Mouse (Mus musculus): ENCODE measurements around the gene Ptgfrn. TPM values are rescaled to one million over a fixed set of nuclear protein-coding genes. Genes with fewer than 3 reads are reported as not detected.

Ptgfrn gene
- total and polyA plus RNA-seq, 3 experiments: not detected

DNA sequence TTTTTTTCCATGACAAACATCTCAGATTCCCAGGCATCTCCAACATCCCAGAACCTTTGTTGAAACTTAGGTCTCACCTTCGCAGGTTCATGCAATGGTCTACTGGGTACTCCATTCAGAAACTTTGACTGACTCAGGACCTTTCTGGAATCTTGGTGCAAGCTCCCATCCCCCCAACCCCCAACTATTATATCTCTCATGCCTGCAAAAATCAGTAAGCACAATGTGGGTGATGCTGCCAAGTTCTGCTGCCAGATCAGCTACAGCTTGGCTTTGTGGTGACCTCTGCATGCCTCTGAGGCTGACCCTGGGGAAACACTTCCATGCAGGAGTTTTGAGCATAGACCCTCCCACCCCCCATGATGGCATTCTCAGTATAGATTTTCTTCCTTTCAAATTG is 44.0 kb upstream of the Ptgfrn start:
- Histone ChIP-seq H3K4me2 (ENCODE audit: insufficient read depth, low read depth, poor library complexity, severe bottlenecking) (no peak overlapping the region), H3K9me3 (replicated peaks; ENCODE audit: low read length) (no peaks in the 10 kb centered on the region), H3K36me3 (replicated peaks in 1 of 2; ENCODE audit: control insufficient read depth in 1 of 2, insufficient read depth in 1 of 2, low read length in 1 of 2) (no peaks in the 10 kb centered on the region), H3K27me3 (replicated peaks) (no peaks in the 10 kb centered on the region), H3K27ac (ENCODE audit: insufficient read depth, low read depth) (no peak overlapping the region), H3K9ac (ENCODE audit: insufficient read depth, low read depth) (no peak overlapping the region), H3K4me1 (ENCODE audit: control insufficient read depth in 1 of 2, insufficient read depth in 2 of 2) (peaks cover 0 to 2% of the 10 kb centered on the region in 2 experiments; a peak in 1 of 4 replicates), H3K4me3 (replicated peaks in 1 of 3; ENCODE audit: low read depth in 2 of 3, low read length in 2 of 3, poor library complexity in 1 of 3) (no peak overlapping the region), H3K79me2 (replicated peaks; ENCODE audit: control insufficient read depth, extremely low read depth, insufficient read depth, poor library complexity, severe bottlenecking) (no peaks in the 10 kb centered on the region)
- in situ Hi-C loops (cut with MboI; ENCODE audit: low pct_ligation_motif_present, low pct_unique_long_range_greater_than_20kb, low sequenced_read_pairs): no loop called here
- TF ChIP-seq ELF1 (IDR thresholded peaks at IDR 0.05; ENCODE audit: low read depth, low read length) (no peak), NRF1 (IDR thresholded peaks at IDR 0.05; ENCODE audit: low read depth, low read length) (no peak), JUN (IDR thresholded peaks at IDR 0.05; ENCODE audit: insufficient read depth, low read depth, low read length) (no peak), MAX (IDR thresholded peaks at IDR 0.05; ENCODE audit: low read length) (no peak), MYC (IDR thresholded peaks at IDR 0.05; ENCODE audit: low read depth, low read length) (no peak), RCOR1 (conservative IDR thresholded peaks at IDR 0.05; ENCODE audit: low read depth, low read length) (no peak), EP300 (IDR thresholded peaks at IDR 0.05; ENCODE audit: low read length) (no peak), ZC3H11A (IDR thresholded peaks at IDR 0.05; ENCODE audit: low read depth, low read length) (no peak), MEF2A (IDR thresholded peaks at IDR 0.05; ENCODE audit: borderline replicate concordance, low read depth, low read length) (no peak)
- no peak for DNase-seq (ENCODE audit: extremely low read depth)
- dilution Hi-C loops (cut with MboI; ENCODE audit: extremely low pct_ligation_motif_present, extremely low pct_unique_long_range_greater_than_20kb, low sequenced_read_pairs): no loop called here

DNA sequence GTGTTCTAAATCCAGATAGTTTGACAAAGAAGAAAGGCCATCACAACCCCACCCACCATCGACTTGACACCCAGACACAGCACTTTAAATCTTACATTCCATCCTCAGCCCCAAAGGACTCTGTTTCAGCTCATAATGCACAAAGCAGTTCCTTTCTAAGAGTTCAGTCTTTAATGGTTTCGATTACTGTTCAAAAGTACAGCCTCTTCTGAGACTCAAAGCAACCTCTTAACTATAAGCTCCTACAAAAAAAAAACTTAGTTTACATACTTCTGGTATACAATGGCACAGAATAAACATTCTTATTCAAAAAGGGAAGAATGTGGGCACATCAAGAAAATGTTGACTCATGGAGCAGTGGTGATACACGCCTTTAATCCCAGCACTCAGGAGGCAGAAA is 43.3 kb upstream of the Ptgfrn start:
- Histone ChIP-seq H3K4me3 (replicated peaks in 1 of 3; ENCODE audit: low read depth in 2 of 3, low read length in 2 of 3, poor library complexity in 1 of 3) (no peak overlapping the region), H3K9ac (ENCODE audit: insufficient read depth, low read depth) (no peak overlapping the region), H3K4me2 (ENCODE audit: insufficient read depth, low read depth, poor library complexity, severe bottlenecking) (no peak overlapping the region), H3K27me3 (replicated peaks) (no peaks in the 10 kb centered on the region), H3K36me3 (replicated peaks in 1 of 2; ENCODE audit: control insufficient read depth in 1 of 2, insufficient read depth in 1 of 2, low read length in 1 of 2) (no peaks in the 10 kb centered on the region), H3K79me2 (replicated peaks; ENCODE audit: control insufficient read depth, extremely low read depth, insufficient read depth, poor library complexity, severe bottlenecking) (no peaks in the 10 kb centered on the region), H3K9me3 (replicated peaks; ENCODE audit: low read length) (peaks cover under 1% of the 10 kb centered on the region), H3K27ac (ENCODE audit: insufficient read depth, low read depth) (no peak overlapping the region), H3K4me1 (ENCODE audit: control insufficient read depth in 1 of 2, insufficient read depth in 2 of 2) (peaks cover 0 to 2% of the 10 kb centered on the region in 2 experiments; a peak in 1 of 4 replicates)
- no peak for DNase-seq (ENCODE audit: extremely low read depth)
- dilution Hi-C loops (cut with MboI; ENCODE audit: extremely low pct_ligation_motif_present, extremely low pct_unique_long_range_greater_than_20kb, low sequenced_read_pairs): no loop called here
- TF ChIP-seq EP300 (IDR thresholded peaks at IDR 0.05; ENCODE audit: low read length) (no peak), SMC3 (IDR thresholded peaks at IDR 0.05; ENCODE audit: low read depth, low read length) (no peak), MAZ (IDR thresholded peaks at IDR 0.05; ENCODE audit: low read depth, low read length) (no peak), PAX5 (IDR thresholded peaks at IDR 0.05; ENCODE audit: low read length) (no peak), USF1 (IDR thresholded peaks at IDR 0.05; ENCODE audit: low read depth, low read length) (no peak), ETS1 (conservative IDR thresholded peaks at IDR 0.05; ENCODE audit: low read depth, low read length) (no peak), TBP (conservative IDR thresholded peaks at IDR 0.05; ENCODE audit: low read depth, low read length) (no peak), ZKSCAN1 (IDR thresholded peaks at IDR 0.05; ENCODE audit: borderline replicate concordance, low read depth, low read length) (no peak), SIN3A (IDR thresholded peaks at IDR 0.05; ENCODE audit: low read length) (no peak), CHD1 (IDR thresholded peaks at IDR 0.05; ENCODE audit: low read depth, low read length) (no peak), NRF1 (IDR thresholded peaks at IDR 0.05; ENCODE audit: low read depth, low read length) (no peak), JUN (IDR thresholded peaks at IDR 0.05; ENCODE audit: insufficient read depth, low read depth, low read length) (no peak), TCF12 (IDR thresholded peaks at IDR 0.05; ENCODE audit: low read depth, low read length) (no peak), ZC3H11A (IDR thresholded peaks at IDR 0.05; ENCODE audit: low read depth, low read length) (no peak), HCFC1 (IDR thresholded peaks at IDR 0.05; ENCODE audit: low read depth, low read length) (no peak), CHD2 (IDR thresholded peaks at IDR 0.05; ENCODE audit: low read length) (no peak), KAT2A (IDR thresholded peaks at IDR 0.05; ENCODE audit: insufficient replicate concordance, low read length) (no peak)
- in situ Hi-C loops (cut with MboI; ENCODE audit: low pct_ligation_motif_present, low pct_unique_long_range_greater_than_20kb, low sequenced_read_pairs): no loop called here
